Mouse (Mus musculus) kidney, embryonic 15.5 days (tissue): ENCODE data around the gene Il2ra. TPM values are rescaled to one million over a fixed set of nuclear protein-coding genes. Genes with fewer than 3 reads are reported as not detected.

Source experiments
- ATAC-seq: fragments of 200-750 bp; cut with Nextera tagmentation; replicated peaks from 2 replicates; pipeline ENCODE4 v1.8.0; 2017; ENCODE audit warnings: moderate TSS enrichment; ENCODE audit not compliant: low FRiP score
- H3K27ac ChIP-seq: fragments of 300-500 bp; sonication (generic); 2 replicates; pipeline ENCODE4 v1.5.1; 2015; ENCODE audit warnings: mild to moderate bottlenecking, inconsistent platforms
- H3K27me3 ChIP-seq: fragments of 300-500 bp; sonication (generic); 2 replicates; pipeline ENCODE4 v1.6.1; 2015; ENCODE audit warnings: inconsistent platforms
- H3K36me3 ChIP-seq: fragments of 300-500 bp; sonication (generic); 2 replicates; pipeline ENCODE4 v1.6.1; 2015; ENCODE audit warnings: inconsistent platforms
- H3K4me1 ChIP-seq: fragments of 300-500 bp; sonication (generic); 2 replicates; pipeline ENCODE4 v1.6.1; 2015; ENCODE audit warnings: inconsistent platforms
- H3K4me2 ChIP-seq: fragments of 300-500 bp; sonication (generic); 2 replicates; pipeline ENCODE4 v1.6.1; 2015; ENCODE audit warnings: moderate library complexity, mild to moderate bottlenecking, inconsistent platforms
- H3K4me3 ChIP-seq: fragments of 300-500 bp; sonication (generic); replicated peaks from 2 replicates; pipeline ENCODE4 v1.5.1; 2015; ENCODE audit warnings: mild to moderate bottlenecking, inconsistent platforms
- H3K9ac ChIP-seq: fragments of 300-500 bp; sonication (generic); 2 replicates; pipeline ENCODE4 v1.6.1; 2015; ENCODE audit warnings: mild to moderate bottlenecking, inconsistent platforms
- H3K9me3 ChIP-seq: fragments of 300-500 bp; sonication (generic); replicated peaks from 2 replicates; pipeline ENCODE4 v1.6.1; 2016; ENCODE audit warnings: inconsistent platforms
- WGBS: fragments of 180-500 bp; shearing (Covaris S2); methylation state at CpG from one replicate; pipeline ENCODE4 v1.1.7; 2015; ENCODE audit warnings: mixed read lengths; 5-methylcytosine and 5-hydroxymethylcytosine counted together
- polyA plus RNA-seq: library from polyadenylated mRNA; unstranded; fragments of >200 nt; fragmentation: Nextera tagmentation; extraction: Ambion mirVana; gene quantifications from 2 replicates; pipeline ENCODE4 v1.2.1, GENCODE M21; 2015

The Il2ra gene
- polyA plus RNA-seq, 1 experiment from 2014 or later: not detected

GRCm38 (mm10) chr2:11654990-11655931 lies 12.7 kb downstream of the Il2ra start:
- Histone ChIP-seq H3K4me3 (no peak overlapping the region), H3K4me2 (no peak overlapping the region), H3K27ac (no peak overlapping the region), H3K9ac (no peak overlapping the region), H3K9me3 (no peaks in the 10 kb centered on the region), H3K27me3 (no peaks in the 10 kb centered on the region), H3K36me3 (no peaks in the 10 kb centered on the region), H3K4me1 (no peaks in the 10 kb centered on the region)
- no peak for ATAC-seq
- 68% methylated on average over 9 of the region's 9 CpGs for WGBS

- no peak for ATAC-seq
- Histone ChIP-seq H3K36me3 (no peaks in the 10 kb centered on the region), H3K4me2 (no peak overlapping the region), H3K9ac (no peak overlapping the region), H3K4me3 (no peak overlapping the region), H3K9me3 (no peaks in the 10 kb centered on the region), H3K27me3 (no peaks in the 10 kb centered on the region), H3K27ac (no peak overlapping the region), H3K4me1 (no peaks in the 10 kb centered on the region)
- 79% methylated on average over 2 of the region's 2 CpGs for WGBS
Measured at GRCm38 (mm10) chr2:11657581-11657980, 15.0 kb downstream of the Il2ra start.

- Histone ChIP-seq H3K9ac (no peak overlapping the region), H3K9me3 (no peaks in the 10 kb centered on the region), H3K36me3 (no peaks in the 10 kb centered on the region), H3K4me3 (no peak overlapping the region), H3K4me2 (no peak overlapping the region), H3K4me1 (no peaks in the 10 kb centered on the region), H3K27me3 (no peaks in the 10 kb centered on the region), H3K27ac (no peak overlapping the region)
- no peak for ATAC-seq
- WGBS: 20% methylated on average over 2 of the region's 2 CpGs
Measured at GRCm38 (mm10) chr2:11659263-11659662, 16.7 kb downstream of the Il2ra start.

- no peak for ATAC-seq
- Histone ChIP-seq H3K9me3 (no peaks in the 10 kb centered on the region), H3K9ac (no peak overlapping the region), H3K27ac (no peak overlapping the region), H3K36me3 (no peaks in the 10 kb centered on the region), H3K4me1 (no peaks in the 10 kb centered on the region), H3K4me2 (no peak overlapping the region), H3K27me3 (no peaks in the 10 kb centered on the region), H3K4me3 (no peak overlapping the region)
- 88% methylated on average over 6 of the region's 6 CpGs for WGBS
Measured at GRCm38 (mm10) chr2:11662143-11662906, 19.7 kb downstream of the Il2ra start.

GRCm38 (mm10) chr2:11662907-11663230 lies 20.3 kb downstream of the Il2ra start:
- Histone ChIP-seq H3K9ac (no peak overlapping the region), H3K4me2 (no peak overlapping the region), H3K4me3 (no peak overlapping the region), H3K36me3 (no peaks in the 10 kb centered on the region), H3K4me1 (no peaks in the 10 kb centered on the region), H3K27me3 (no peaks in the 10 kb centered on the region), H3K27ac (no peak overlapping the region), H3K9me3 (no peaks in the 10 kb centered on the region)
- ATAC-seq: no peak
- WGBS: 89% methylated on average over 1 of the region's 1 CpGs

GRCm38 (mm10) chr2:11663961-11664360 lies 21.4 kb downstream of the Il2ra start:
- Histone ChIP-seq H3K36me3 (no peaks in the 10 kb centered on the region), H3K9ac (no peak overlapping the region), H3K4me1 (no peaks in the 10 kb centered on the region), H3K4me3 (peak overlapping the region; percentile 24), H3K9me3 (no peaks in the 10 kb centered on the region), H3K27me3 (no peaks in the 10 kb centered on the region), H3K4me2 (peak overlapping the region; percentile 50), H3K27ac (no peak overlapping the region)
- 4% methylated on average over 10 of the region's 10 CpGs for WGBS
- ATAC-seq: peak; percentile 86; the same call in 1 of the 2 replicates

GRCm38 (mm10) chr2:11664367-11664766 lies 21.8 kb downstream of the Il2ra start:
- ATAC-seq: no peak
- H3K9me3 ChIP-seq: no peaks in the 10 kb centered on the region
- 41% methylated on average over 6 of the region's 6 CpGs for whole genome bisulfite sequencing

GRCm38 (mm10) chr2:11664806-11665205 lies 22.2 kb downstream of the Il2ra start:
- no peak overlapping the region for H3K4me3 ChIP-seq
- H3K27ac ChIP-seq: no peak overlapping the region
- H3K4me1 ChIP-seq: no peaks in the 10 kb centered on the region
- no peaks in the 10 kb centered on the region for H3K9me3 ChIP-seq
- no peaks in the 10 kb centered on the region for H3K36me3 ChIP-seq
- WGBS: 83% methylated on average over 4 of the region's 4 CpGs
- no peak for ATAC-seq
- no peaks in the 10 kb centered on the region for H3K27me3 ChIP-seq
- no peak overlapping the region for H3K4me2 ChIP-seq
- no peak overlapping the region for H3K9ac ChIP-seq

More at GRCm38 (mm10) chr2:11664367-11664766, 21.8 kb downstream of the Il2ra start:
- Histone ChIP-seq H3K36me3 (no peaks in the 10 kb centered on the region), H3K27me3 (no peaks in the 10 kb centered on the region), H3K4me2 (peak overlapping the region; percentile 50), H3K4me1 (no peaks in the 10 kb centered on the region), H3K4me3 (peak overlapping the region; percentile 24), H3K9ac (no peak overlapping the region), H3K27ac (no peak overlapping the region)

GRCm38 (mm10) chr2:11665326-11665725 lies 22.7 kb downstream of the Il2ra start:
- Histone ChIP-seq H3K9me3 (no peaks in the 10 kb centered on the region), H3K9ac (no peak overlapping the region), H3K4me2 (no peak overlapping the region), H3K36me3 (no peaks in the 10 kb centered on the region), H3K4me3 (no peak overlapping the region), H3K27ac (no peak overlapping the region), H3K4me1 (no peaks in the 10 kb centered on the region), H3K27me3 (no peaks in the 10 kb centered on the region)
- 87% methylated on average over 3 of the region's 3 CpGs for WGBS
- ATAC-seq: no peak

- no peak overlapping the region for H3K27ac ChIP-seq
- WGBS: 24% methylated on average over 3 of the region's 3 CpGs
Measured at GRCm38 (mm10) chr2:11672144-11672543, 29.5 kb downstream of the Il2ra start.

GRCm38 (mm10) chr2:11679626-11680025 lies 37.0 kb downstream of the Il2ra start:
- 72% methylated on average over 7 of the region's 7 CpGs for WGBS
- H3K27ac ChIP-seq: no peak overlapping the region
- no peak for ATAC-seq

More at GRCm38 (mm10) chr2:11672144-11672543, 29.5 kb downstream of the Il2ra start:
- no peak overlapping the region for H3K9ac ChIP-seq
- H3K4me1 ChIP-seq: no peaks in the 10 kb centered on the region
- no peak overlapping the region for H3K4me2 ChIP-seq
- ATAC-seq: no peak
- no peaks in the 10 kb centered on the region for H3K27me3 ChIP-seq
- no peak overlapping the region for H3K4me3 ChIP-seq
- no peaks in the 10 kb centered on the region for H3K36me3 ChIP-seq
- no peaks in the 10 kb centered on the region for H3K9me3 ChIP-seq

GRCm38 (mm10) chr2:11682712-11683111 lies 40.1 kb downstream of the Il2ra start:
- no peak overlapping the region for H3K4me3 ChIP-seq
- H3K4me1 ChIP-seq: no peaks in the 10 kb centered on the region
- WGBS: 60% methylated on average over 4 of the region's 4 CpGs
- no peak overlapping the region for H3K27ac ChIP-seq
- H3K4me2 ChIP-seq: no peak overlapping the region
- H3K36me3 ChIP-seq: no peaks in the 10 kb centered on the region
- H3K9me3 ChIP-seq: no peaks in the 10 kb centered on the region
- no peaks in the 10 kb centered on the region for H3K27me3 ChIP-seq
- no peak for ATAC-seq
- H3K9ac ChIP-seq: no peak overlapping the region

More at GRCm38 (mm10) chr2:11679626-11680025, 37.0 kb downstream of the Il2ra start:
- Histone ChIP-seq H3K4me1 (no peaks in the 10 kb centered on the region), H3K27me3 (no peaks in the 10 kb centered on the region), H3K9ac (no peak overlapping the region), H3K4me2 (no peak overlapping the region), H3K36me3 (no peaks in the 10 kb centered on the region), H3K9me3 (no peaks in the 10 kb centered on the region), H3K4me3 (no peak overlapping the region)
